Mouse (Mus musculus): ENCODE data around the gene Ccdc148. TPM values are rescaled to one million over a fixed set of nuclear protein-coding genes. Genes with fewer than 3 reads are reported as not detected.

The Ccdc148 gene
- total RNA-seq, 2 experiments from 2014 or later = 0.05 TPM

DNA sequence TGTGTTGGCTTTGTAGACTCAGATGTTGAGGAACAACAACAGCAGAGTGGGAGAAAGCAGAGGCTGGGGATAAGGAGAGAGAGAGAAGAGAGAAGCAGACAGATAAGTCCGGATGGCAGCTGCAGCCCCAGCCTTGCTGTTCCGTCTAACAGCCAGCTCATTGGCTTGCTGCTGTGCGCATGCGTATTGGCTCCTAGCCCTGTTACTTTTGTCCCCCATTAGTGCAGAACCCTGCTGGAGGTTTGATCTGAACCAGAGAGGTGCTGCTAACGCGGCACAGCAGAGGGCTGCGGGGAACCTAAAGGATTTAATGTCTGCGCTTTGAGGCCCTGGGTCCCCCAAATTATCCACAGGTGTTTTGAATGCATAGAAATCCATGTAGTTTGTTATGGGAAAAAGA, 373.8 kb downstream of the Ccdc148 start:
- DNase-seq (ENCODE audit: low spot score) = no peak

DNA sequence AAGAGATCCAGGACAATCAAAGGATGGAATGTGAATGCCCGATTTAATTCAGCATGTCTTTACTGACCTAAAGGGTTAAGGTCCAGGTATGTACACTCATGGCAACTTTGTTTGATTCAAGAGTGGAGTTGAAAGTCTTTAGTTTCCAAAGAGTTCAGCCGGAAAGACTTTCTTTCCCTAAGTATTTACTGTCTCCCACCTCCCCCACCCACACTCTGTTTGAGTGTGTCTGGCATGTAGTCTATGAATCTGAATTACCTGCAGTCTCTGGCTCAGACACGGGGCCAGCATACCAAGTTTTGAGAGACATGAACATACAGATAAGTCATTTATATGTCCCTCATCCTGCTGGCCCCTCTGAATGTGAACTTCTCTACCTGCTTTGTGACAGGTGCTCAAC, 374.3 kb downstream of the Ccdc148 start:
- DNase-seq (ENCODE audit: low spot score) = no peak

DNA sequence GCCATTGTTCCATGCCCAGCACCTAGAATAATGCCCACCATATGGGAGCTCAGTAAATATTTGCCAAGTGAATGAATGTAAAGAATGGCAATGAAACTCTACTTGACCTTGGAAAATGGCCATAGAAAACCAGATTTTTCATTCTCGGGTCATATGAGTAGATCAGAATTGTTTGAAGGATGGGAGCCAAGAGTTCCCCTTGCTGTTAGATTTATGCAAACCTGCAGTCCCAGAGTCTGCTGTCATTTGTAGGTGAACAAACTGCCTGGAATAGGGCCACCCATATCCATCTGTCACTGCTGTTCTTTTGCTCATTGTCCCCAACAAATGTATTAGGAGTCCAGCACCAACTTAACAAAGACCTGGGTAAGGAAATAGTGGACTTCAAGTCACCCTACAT, 377.0 kb downstream of the Ccdc148 start:
- DNase-seq (ENCODE audit: low spot score) = no peak

DNA sequence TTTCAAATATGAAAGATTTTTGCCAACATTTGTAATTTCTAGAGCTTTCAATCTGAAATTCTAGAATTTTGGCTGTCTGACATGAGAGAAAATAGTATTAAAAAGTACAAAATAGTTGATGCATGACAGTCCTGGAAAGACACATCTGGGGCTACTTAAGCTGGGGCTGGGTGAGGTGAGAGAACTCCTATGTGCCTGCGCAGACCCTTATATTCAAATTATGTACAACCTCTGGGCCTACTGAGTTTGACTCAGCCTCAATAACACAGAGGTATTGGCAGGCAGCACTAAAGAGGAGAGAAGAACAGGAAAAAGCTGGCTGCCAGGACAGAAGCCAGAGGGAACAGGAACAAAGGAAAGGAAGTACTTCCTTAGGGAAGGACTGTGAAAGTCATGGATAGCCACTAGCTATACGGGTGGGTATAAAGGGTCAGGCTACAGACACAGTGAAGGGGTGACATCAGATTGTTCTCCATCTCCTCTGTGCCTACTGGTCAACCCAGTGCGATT, 381.4 kb downstream of the Ccdc148 start:
- DNase-seq (ENCODE audit: low spot score) = no peak

DNA sequence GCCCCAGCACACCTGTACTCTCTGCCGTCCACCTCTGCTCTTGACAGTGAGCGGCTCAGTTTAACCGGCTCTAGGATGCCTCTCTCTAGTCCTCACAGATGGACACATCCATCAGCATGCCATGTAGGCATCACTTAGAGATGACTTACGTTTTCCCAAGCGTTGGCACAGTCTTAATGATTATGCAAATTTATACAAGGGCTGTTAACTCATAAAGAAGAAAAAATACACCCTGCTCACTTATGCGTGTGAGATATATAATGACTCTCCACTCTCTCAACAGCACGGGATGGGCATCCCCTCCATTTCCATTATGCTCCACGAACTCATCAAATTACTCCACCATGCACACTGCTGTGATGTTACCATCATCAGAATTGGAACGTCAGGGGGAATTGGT, 386.6 kb downstream of the Ccdc148 start:
- no peak for DNase-seq (ENCODE audit: low spot score)

Other genes with a start within 250 kb of the Ccdc148 start
- 10 to 100 TPM; 18.3 to 24.0 TPM for gene Pkp4, start 167 bp upstream of the Ccdc148 start, total RNA-seq (2021)

All from gastrocnemius, adult 18-20 months (tissue).